Mouse (Mus musculus) urinary bladder, postnatal 4 days (tissue): ENCODE results near the gene Adh7.

Experiments used
- DNase-seq, 2 experiments: peaks; one replicate each; pipeline ENCODE4 v3.0.0; 2021 to 2022; ENCODE audit warnings: low spot score in 2 of 2

The Adh7 gene

DNA sequence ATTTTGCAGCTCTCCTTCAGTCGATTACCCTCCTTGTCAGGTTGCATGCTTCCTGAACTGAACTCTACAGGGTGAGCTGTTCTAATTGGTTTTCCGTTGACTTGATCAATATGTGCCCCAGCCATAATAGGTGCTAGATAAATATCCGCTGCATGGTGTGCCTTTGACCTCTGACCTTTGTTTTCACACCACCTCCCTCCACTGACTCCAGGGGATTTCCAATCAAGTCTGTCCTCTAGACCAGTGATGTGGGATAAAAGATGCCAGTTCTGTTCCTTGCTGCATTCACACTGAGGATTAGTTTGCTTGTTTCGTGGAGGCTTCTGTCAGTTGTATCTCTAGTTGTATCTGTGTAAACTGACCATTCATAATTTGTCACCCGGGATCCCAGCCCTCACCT is 36.6 kb downstream of the Adh7 start:
- DNase-seq = no peak

DNA sequence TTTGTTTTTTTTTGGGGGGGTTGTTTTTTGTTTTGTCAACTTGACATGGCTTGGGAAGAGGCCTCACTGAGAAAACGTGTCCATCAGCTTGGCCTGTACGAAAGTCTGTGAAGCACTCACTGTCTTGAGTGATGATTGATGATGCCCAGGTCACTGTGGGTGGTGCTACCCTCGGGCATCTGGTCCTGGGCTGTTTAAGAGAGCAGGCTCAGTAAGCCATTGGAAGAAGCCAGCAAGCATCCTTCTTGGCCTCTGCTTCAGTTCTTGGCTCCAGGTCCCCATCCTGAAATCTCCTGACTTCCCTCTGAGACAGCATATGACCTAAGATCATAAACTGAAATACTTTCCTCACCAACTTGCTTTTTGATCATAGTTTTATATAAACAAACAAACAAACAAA is 37.8 kb downstream of the Adh7 start:
- DNase-seq = no peak

DNA sequence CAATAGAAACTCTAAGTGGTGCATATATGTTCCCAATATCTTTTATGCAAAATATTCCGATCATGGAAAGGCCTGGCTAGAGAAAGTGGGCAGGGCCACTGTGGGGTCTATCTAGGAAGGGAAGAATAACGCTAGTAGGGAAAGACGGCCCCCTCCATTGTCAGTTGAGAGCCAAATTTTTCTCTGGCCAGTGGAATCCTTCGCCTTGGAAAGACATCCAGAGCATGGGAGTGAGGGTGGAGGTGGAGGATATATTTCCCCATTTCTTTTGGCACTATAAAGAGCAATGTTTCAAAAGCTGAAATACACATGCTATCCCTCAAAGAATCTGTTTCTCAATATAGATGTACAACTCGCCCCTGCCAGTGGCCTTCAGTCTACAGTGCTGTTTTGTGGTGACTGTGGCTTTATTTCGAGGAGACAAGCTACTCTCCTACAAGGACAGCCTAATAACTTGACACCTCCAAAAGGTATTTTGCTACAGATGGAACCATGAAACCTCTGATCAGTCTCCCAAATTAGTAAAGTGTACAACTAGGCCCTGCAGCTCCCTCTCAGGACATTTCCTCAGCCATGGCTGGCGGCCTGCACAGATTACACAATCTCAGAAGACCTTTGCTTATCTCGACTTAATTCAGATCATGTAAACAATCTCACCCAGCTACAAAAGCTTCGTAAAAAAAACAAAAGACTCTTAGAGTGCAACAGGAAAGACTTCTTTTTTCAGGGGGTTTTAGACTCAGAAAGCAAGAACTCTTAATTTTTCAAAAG is 38.4 kb downstream of the Adh7 start:
- DNase-seq = no peak

DNA sequence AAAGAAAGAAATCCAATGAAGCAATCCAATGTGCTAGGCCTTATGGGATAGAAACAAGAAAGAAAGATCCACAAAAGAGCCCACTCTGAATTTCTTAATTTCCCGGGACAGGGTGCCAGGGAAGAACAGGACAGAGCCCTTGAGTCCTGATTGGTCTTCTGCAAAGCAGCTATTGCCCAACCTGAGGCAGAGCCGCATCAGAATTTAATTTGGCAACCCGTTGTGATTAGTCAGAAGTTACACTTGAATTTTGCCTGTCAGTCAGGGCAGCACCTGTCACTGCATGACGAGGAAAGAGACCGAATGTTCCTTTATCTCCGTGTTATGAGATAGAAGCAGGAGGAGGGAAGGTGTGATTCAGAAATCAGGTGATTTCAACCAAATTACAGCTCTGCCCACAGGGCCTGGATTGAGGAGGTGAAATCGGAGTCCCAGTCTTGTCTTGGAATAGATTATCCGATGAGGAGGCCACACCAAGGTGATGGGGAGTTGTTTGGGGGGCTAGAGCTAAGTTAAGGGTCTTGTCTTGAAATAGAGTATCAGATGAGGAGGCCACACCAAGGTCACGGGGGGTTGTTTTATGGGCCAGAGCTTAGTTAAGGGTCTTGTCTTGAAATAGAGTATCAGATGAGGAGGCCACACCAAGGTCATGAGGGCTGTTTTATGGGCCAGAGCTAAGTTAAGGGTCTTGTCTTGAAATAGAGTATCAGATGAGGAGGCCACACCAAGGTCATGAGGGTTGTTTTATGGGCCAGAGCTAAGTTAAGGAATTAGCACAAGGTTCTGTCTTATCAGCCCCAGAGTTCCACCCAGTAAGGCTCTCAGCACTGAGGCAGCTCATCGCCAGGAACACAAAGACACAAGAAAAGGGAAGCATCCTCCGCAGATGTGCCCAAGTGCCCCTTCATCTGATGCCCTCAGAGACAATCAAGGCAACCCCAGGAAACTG is 43.4 kb downstream of the Adh7 start, which contains the start of gene Adh1:
Gene Adh1, plus strand, starts transcription at position 271 of the 949 bp plus-strand sequence.
- no peak for DNase-seq

DNA sequence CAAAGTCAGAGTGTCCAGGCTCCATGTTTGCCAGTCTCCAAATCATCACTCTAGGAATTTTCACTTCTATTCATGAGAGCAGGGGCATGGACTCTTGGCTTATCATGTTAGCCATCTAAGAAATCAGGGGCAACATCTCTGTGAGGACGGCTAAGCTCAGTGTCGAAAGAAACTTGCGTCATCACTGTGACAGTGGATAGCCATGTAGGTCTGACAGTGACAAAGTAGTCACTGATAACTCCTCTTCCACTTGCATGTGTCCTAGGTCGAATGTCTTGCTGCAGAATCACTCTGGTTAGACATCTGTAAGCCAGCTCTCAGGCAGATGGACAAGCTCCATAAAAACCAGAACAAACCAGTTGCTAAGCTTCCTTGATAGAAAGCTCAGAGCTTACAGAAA is 45.0 kb downstream of the Adh7 start:
- DNase-seq = no peak

DNA sequence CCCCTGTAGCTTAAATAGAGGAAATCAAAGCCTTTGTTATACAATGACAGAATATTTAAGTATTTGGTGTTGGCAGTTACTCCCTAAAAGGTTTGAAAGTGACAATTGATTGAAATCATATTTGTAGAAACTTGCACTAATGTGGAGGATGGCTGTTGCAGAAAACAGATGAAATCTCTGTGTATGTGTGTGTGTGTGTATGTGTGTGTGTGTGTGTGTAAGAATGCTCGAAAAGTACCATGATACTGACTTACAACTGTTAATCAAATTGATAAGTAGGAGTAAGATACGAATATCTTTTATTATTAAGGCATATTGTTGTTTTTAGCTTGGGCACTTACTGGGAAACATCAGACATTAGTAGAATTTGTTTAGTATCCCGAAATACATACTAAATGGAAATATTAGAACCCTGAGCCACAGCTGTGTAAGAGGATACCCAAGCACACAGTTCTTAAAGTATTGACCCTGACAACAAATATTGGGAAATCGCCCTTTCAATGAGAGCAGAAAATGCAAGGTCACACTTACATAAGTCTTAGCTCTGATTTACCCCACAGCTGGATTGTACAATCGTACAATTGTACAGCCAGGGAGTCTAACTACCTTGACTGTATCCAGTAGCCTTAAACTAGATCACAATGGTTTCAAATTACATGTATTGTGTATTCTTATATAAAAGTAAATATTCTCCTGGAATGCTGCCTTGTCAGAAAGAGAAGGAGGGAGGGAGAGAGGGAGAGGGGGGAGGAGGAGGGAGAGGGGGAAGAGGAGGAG is 45.8 kb downstream of the Adh7 start:
- no peak for DNase-seq

DNA sequence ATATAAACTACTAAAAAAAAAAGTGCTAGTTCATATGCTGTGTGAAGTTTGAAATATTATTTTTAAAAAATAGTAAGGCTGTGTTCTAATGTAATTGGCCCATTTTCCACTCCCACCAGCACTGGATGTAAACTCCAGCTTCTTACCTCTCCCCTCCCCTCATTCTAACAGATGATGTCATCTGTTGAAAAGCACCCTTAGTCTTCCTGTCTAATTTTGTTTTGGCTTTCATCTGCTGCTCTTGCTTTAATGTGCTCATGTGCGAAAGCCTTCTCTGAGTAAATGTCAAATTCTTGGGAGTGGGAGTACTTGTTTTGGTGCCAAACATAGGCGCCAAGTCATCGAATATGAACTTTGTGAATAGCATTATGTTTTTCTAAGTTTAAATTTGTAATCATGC is 47.1 kb downstream of the Adh7 start:
- DNase-seq = no peak

DNA sequence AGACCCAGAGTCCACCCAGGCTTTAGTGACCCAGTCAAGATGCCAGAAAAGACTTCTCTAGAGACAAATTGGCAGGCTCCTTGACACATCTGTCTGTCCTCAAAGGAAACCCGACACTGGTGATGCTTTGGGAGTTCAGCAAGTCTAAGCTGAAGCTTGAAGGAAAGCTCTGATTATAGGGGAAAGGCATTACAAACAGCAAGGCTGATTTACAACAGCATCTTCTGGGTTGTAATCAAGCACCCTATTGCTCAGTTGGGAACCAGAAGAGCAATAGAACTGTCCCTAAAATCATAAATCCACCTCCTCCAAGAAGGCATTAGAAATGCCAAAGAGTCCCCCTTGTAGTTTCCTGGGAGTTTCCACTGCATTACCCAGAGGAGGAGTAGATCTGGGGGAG is 52.9 kb downstream of the Adh7 start:
- DNase-seq = no peak

DNA sequence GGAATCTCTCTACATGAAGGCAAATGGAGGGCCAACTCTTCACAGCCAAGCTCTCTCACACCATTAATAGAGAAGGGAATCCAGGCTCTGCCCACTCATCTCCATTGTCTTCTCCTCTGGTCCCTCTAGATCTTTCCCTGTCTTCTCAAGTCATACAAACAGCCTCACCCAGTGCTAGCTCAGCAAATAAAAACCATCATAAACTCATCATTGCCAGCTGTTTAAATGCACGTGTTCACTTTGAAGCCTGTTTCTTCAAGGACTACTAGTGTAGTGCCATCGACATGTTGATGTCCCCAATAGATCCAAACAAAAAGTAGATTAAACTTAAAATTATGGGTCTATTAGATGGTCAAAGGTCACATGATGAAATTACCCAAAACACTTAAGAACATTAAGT is 53.7 kb downstream of the Adh7 start:
- no peak for DNase-seq

DNA sequence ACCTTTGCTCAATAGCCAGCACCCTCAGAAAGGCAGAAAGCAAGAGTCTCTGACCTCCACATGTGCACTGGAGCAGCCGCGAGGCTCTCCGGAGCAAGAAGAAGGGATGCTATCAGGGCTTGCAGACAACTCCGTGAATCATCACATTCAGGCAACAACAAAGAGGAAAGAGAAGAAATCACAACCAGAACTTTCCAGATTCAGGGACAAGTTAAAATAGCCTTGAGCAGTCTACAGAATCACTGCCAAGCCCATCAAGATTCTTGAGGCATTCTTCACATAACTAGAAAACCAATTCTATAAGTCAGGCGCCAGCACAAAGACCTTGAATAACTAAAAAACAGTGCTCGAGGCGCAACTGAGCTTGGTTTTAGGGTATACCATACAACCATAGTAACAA is 55.5 kb downstream of the Adh7 start:
- DNase-seq = no peak

DNA sequence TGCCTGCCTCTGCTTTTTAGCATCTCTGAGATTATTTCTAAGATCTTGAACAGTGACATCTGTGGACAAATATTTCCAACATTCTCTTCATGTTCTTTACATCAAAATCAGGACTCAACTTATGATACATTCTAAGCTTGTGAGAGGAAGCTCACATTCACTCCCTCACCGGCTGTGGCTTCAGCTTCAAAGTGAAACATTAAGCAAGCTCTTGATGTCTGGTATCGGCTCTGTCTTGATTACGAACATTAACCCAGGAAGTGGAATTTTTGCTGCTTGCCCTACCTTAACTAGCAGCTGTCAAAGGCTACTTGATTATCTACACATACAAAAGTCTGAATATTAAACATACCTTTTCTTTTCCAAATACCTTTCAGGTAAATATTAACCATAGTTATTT is 57.5 kb downstream of the Adh7 start:
- no peak for DNase-seq

DNA sequence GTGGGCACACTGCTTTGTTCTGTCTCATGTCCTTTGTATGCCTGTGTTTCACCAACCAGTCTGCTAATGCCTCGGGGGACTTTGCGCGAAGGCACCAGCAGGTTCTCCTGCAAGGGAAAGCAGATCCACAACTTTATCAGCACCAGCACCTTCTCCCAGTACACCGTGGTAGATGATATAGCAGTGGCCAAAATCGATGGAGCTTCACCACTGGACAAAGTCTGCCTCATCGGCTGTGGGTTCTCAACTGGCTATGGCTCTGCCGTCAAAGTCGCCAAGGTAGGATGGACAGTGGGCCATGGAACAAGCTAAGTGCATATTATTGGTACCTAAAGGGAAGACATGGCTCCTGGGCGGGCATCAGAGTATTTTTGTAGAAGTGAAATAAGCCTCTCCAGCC is 65.0 kb downstream of the Adh7 start:
- no peak for DNase-seq
